Mouse (Mus musculus) midbrain, embryonic 10.5 days (tissue): ENCODE measurements around the gene Lrrc23. TPM values are rescaled to one million over a fixed set of nuclear protein-coding genes. Genes with fewer than 3 reads are reported as not detected.
A peak's percentile ranks its signal among the peaks of the same experiment; 100 is the strongest.

Experiments
- DNase-seq: peaks from one replicate; pipeline ENCODE4 v3.0.0-alpha.2; 2017; ENCODE audit warnings: low spot score
- H3K27ac ChIP-seq: fragments of 300-500 bp; sonication (generic); replicated peaks from 2 replicates; pipeline ENCODE4 v1.5.1; 2016; ENCODE audit warnings: mild to moderate bottlenecking
- H3K27me3 ChIP-seq: fragments of 300-500 bp; sonication (generic); 2 replicates; pipeline ENCODE4 v1.6.1; 2016; ENCODE audit warnings: low read depth, mild to moderate bottlenecking; ENCODE audit not compliant: poor library complexity, severe bottlenecking
- H3K36me3 ChIP-seq: fragments of 300-500 bp; sonication (generic); 2 replicates; pipeline ENCODE4 v1.6.1; 2016; ENCODE audit warnings: mild to moderate bottlenecking, moderate library complexity
- H3K4me1 ChIP-seq: fragments of 300-500 bp; sonication (generic); 2 replicates; pipeline ENCODE4 v1.6.1; 2016
- H3K4me3 ChIP-seq: fragments of 300-500 bp; sonication (generic); 2 replicates; pipeline ENCODE4 v1.5.1; 2016; ENCODE audit warnings: mild to moderate bottlenecking, moderate library complexity
- H3K9me3 ChIP-seq: fragments of 300-500 bp; sonication (generic); replicated peaks from 2 replicates; pipeline ENCODE4 v1.6.1; 2016; ENCODE audit warnings: mild to moderate bottlenecking
- whole genome bisulfite sequencing: fragments of 180-500 bp; shearing (Covaris S2); methylation state at CpG from one replicate; pipeline ENCODE4 v1.1.7; 2016; 5-methylcytosine and 5-hydroxymethylcytosine counted together
- polyA plus RNA-seq: library from polyadenylated mRNA; unstranded; fragments of >200 nt; fragmentation: Nextera tagmentation; extraction: Ambion mirVana; gene quantifications from 2 replicates; pipeline ENCODE4 v1.2.1, GENCODE M21; 2016

Lrrc23 gene
- 1.3 and 1.4 TPM in 2 replicates for polyA plus RNA-seq

DNA sequence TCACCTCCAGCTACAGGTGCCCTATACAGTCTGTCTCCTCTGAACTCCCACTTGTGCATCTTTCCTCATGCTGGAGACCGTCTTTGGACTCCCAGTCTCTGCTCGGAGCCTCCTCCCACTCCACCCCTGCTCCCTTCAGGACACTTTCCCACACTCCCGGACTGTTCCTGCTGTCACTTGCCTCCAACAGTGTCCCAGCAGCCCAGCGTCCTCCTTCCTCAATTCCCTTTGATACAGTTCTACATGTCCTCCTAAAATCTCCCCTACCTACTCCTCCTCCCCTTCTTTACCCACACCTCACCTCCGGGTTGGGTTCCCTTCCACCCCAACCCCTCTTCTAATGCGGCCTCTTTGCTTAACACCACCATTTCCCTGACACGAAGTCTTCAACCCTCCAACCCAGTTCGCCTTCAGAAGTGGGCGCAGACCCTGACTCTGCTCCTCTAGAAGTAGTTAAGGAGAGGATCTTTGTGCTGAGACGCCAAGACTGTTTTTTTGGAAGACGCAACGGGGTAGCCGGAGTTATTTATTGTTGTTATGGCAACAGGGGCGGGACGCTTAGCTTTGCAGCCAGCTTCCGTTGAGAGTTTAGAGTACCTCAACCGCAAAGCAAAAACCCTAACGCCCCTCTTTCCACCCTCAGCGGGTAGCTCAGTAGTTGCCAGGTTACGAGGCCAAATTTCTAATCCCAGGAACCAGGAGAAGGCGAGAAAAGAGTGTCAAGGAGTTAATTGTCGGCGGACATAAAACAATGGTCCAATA lies at the start of gene Lrrc23:
Lrrc23 (minus strand) TSS at position 506 of the 762 bp plus-strand sequence.
- H3K4me3 ChIP-seq, result peak within 1 kb of the TSS; percentile 52
- peaks cover 24% of the 10 kb centered on the region for H3K27me3 ChIP-seq
- H3K27ac ChIP-seq, result peak within 1 kb of the TSS; percentile 65
- WGBS, result 4% methylated on average over 23 of the region's 23 CpGs
- peak; percentile 73 for DNase-seq
- no peaks in the 10 kb centered on the region for H3K9me3 ChIP-seq
- H3K36me3 ChIP-seq, result no peaks in the 10 kb centered on the region
- peaks cover 30% of the 10 kb centered on the region for H3K4me1 ChIP-seq

GRCm38 (mm10) chr6:124828101-124828592 lies 48.6 kb upstream of the Lrrc23 start:
- peaks cover 65% of the 10 kb centered on the region for H3K36me3 ChIP-seq
- 27% methylated on average over 10 of the region's 10 CpGs for WGBS
- DNase-seq, result peak; percentile 44
- H3K4me3 ChIP-seq, result peak overlapping the region; percentile 90
- H3K9me3 ChIP-seq, result no peaks in the 10 kb centered on the region
- peaks cover 42% of the 10 kb centered on the region for H3K4me1 ChIP-seq
- H3K27me3 ChIP-seq, result no peaks in the 10 kb centered on the region
- peak overlapping the region; percentile 90 for H3K27ac ChIP-seq

DNA sequence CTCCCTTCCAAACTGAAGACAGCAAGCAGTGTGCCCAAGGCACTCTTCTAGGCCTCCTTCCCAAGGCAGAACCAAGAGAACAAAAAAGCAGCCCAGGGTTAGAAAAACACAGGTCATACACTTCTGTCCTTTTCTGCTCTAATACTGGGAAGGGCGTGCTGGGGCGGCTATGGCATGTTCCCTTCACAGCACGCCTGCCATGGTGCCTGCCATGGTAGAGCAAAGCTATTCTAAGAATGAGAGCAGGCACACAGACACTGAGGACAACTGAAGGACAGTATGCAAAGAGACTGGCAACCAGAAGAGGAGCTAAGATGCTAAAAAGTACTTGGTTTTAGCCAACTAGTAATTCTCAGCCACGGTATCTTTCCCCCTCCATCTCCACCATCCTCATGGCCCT lies 42.5 kb upstream of the Lrrc23 start:
- WGBS, result 96% methylated on average over 4 of the region's 4 CpGs
- Histone ChIP-seq H3K4me1 (no peaks in the 10 kb centered on the region; the same call in 1 of the 2 replicates), H3K9me3 (no peaks in the 10 kb centered on the region), H3K27ac (no peak overlapping the region), H3K36me3 (peaks cover 100% of the 10 kb centered on the region), H3K27me3 (no peaks in the 10 kb centered on the region), H3K4me3 (no peak overlapping the region)
- DNase-seq, result no peak

DNA sequence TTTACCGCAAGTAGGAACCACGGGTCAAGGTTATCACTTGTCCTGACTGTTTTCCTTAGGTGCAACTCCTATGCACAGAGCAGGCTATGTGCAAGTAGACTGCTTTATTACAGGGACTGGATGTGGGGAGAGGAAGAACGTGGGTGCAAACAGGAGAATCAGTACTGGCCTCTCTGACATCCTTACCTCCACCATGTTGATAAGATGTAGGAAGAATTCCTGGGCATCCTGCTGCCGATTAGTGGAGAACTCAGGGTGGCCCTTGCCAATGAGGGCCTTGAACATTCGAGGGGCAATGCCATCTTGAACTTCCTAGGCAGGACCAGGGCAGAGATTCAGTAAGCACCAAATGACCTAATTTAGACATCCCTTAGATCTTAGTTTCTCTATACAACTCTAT lies 41.4 kb upstream of the Lrrc23 start:
- H3K27ac ChIP-seq, result no peak overlapping the region
- no peak for DNase-seq
- 96% methylated on average over 5 of the region's 5 CpGs for WGBS
- H3K4me1 ChIP-seq, result no peaks in the 10 kb centered on the region
- no peaks in the 10 kb centered on the region for H3K9me3 ChIP-seq
- H3K36me3 ChIP-seq, result peaks cover 100% of the 10 kb centered on the region
- H3K27me3 ChIP-seq, result no peaks in the 10 kb centered on the region
- no peak overlapping the region for H3K4me3 ChIP-seq

DNA sequence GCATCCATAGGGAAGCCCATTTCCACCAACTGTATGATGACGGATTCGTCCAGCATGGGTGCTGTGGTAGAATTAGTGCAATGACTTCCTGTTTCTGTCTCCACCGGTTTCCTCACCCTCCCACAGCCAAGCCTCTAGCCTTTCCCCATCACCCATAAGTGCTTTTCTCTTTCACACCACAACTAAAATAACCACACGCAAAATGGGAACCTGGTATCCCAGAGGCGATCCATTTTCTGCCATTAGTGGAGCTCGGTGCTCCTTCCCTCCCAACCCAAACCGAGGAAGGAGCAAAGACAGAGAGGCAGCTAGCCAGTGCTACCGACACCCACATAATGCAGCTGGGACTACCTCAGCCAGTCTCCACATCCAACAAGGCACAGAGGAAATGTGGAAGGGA lies 38.4 kb upstream of the Lrrc23 start:
- Histone ChIP-seq H3K27ac (no peak overlapping the region), H3K27me3 (no peaks in the 10 kb centered on the region), H3K4me1 (peaks cover 23% of the 10 kb centered on the region), H3K4me3 (no peak overlapping the region), H3K36me3 (peaks cover 81% of the 10 kb centered on the region), H3K9me3 (no peaks in the 10 kb centered on the region)
- DNase-seq, result no peak
- 93% methylated on average over 8 of the region's 8 CpGs for WGBS

DNA sequence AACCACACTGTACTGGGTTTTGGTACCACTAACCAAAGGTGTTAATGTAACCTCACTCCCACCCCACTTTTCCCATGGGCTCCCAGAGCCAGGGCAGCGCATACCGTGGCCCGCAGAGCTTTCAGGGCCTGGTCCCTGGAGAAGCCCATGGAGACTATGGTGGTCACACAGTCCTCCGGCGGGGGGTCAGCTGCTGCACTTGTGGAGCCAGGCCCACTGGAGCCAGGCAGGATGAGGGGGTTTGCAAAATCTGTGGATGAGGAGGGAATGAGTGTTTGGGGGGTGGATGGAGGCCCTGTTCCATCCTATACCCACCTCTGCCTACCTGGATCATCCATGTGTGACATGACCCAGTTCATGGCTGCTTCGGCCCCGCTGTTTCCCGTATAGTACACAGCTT lies 38.0 kb upstream of the Lrrc23 start:
- WGBS, result 97% methylated on average over 8 of the region's 8 CpGs
- H3K36me3 ChIP-seq, result peaks cover 79% of the 10 kb centered on the region
- no peaks in the 10 kb centered on the region for H3K9me3 ChIP-seq
- no peaks in the 10 kb centered on the region for H3K27me3 ChIP-seq
- DNase-seq, result no peak
- no peak overlapping the region for H3K27ac ChIP-seq
- H3K4me3 ChIP-seq, result no peak overlapping the region
- H3K4me1 ChIP-seq, result peaks cover 27% of the 10 kb centered on the region

DNA sequence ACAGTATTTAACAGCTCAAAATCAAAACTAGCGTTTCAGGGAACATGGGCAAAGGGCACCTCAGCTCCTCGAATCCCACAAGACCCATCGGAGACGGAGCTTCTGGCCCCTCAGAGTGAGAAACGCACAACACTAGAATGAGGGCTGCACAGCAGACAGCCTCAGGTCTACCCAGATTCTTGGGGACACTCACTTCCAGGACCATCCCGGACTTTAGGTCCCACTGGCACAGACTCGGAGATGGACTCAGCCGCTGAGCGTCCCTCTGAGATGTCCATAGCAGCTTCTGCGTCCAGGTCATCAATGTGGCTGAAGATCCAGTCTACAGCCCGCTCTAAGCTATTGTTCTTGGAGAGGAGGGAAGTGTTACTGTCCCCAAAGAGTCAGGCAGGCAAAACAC lies 37.6 kb upstream of the Lrrc23 start:
- Histone ChIP-seq H3K36me3 (peaks cover 79% of the 10 kb centered on the region), H3K27ac (no peak overlapping the region), H3K4me1 (peaks cover 31% of the 10 kb centered on the region), H3K27me3 (no peaks in the 10 kb centered on the region), H3K9me3 (no peaks in the 10 kb centered on the region), H3K4me3 (no peak overlapping the region)
- 94% methylated on average over 11 of the region's 11 CpGs for WGBS
- no peak for DNase-seq

DNA sequence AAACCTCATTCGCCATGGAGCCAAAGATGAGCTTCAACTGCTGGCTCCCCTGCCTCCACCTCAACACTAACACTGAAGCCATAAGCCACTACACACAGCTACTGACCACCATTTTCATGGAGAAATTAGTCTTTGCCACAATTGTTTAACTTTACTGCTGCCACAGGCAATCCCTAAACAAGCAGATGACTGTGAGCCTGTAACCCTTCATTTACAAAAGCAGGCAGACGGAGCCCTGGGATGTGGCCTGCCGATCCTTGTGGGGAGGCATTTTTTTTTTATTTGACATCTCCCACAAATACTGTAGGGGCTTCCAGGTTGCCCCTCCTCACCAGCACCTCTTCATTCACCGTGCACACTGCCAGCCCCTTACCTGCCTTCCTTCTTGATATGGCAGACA lies 37.1 kb upstream of the Lrrc23 start:
- WGBS, result 94% methylated on average over 4 of the region's 4 CpGs
- Histone ChIP-seq H3K27ac (no peak overlapping the region), H3K4me3 (no peak overlapping the region), H3K9me3 (no peaks in the 10 kb centered on the region), H3K4me1 (peaks cover 36% of the 10 kb centered on the region), H3K27me3 (no peaks in the 10 kb centered on the region), H3K36me3 (peaks cover 79% of the 10 kb centered on the region)
- DNase-seq, result no peak

GRCm38 (mm10) chr6:124814858-124815774 lies 35.6 kb upstream of the Lrrc23 start:
- no peak for DNase-seq
- H3K36me3 ChIP-seq, result peaks cover 79% of the 10 kb centered on the region
- WGBS, result 80% methylated on average over 9 of the region's 9 CpGs

DNA sequence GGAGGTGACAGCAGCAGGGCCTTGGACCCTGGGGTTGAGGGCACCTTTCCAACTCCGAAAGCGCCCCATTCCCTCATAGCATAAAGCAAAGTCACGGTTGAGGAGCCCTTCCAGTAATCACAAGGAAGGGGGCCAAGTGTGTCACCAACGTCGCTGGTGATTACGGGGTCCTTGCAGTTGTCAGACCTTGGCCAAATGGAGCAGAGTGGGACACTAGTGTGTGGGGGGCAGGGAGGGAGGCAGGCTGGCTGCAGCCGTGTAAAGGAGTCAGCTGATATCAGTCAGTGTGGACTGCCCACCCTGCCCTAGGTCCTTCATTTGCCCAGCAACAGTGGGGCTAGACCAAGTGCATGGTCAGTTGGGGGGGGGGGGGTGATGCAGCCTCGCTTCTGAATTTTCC lies 34.9 kb upstream of the Lrrc23 start:
- H3K36me3 ChIP-seq, result peaks cover 77% of the 10 kb centered on the region
- WGBS, result 53% methylated on average over 8 of the region's 8 CpGs
- peak overlapping the region; percentile 95 for H3K27ac ChIP-seq

More at GRCm38 (mm10) chr6:124814858-124815774, 35.6 kb upstream of the Lrrc23 start:
- Histone ChIP-seq H3K4me3 (peak overlapping the region; percentile 75), H3K27me3 (no peaks in the 10 kb centered on the region), H3K4me1 (peaks cover 45% of the 10 kb centered on the region), H3K9me3 (no peaks in the 10 kb centered on the region), H3K27ac (peak overlapping the region; percentile 95)

DNA sequence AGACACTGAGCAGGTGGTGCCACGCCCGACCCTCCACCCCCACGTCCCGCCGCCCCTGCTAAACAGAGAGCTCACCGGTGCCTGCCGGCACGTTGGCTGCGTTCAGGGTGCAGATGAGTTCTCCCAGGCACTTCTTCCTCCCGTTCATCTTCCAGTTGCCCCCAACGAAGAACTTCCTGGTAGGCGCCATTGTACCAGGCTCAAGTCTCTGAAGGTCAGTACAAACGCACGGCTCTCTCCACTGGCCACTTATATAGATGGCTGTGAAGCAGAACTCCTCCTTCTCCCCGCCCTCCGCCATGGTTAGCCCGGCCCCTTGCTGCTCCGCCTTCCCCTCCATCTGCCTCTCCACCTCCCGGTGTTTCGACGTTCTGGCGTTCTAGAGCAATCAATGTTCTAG lies 34.4 kb upstream of the Lrrc23 start, which contains the start of gene Tpi1:
Tpi1 (minus strand) TSS at position 364 of the 400 bp plus-strand sequence.
- H3K36me3 ChIP-seq, result peaks cover 72% of the 10 kb centered on the region
- no peaks in the 10 kb centered on the region for H3K27me3 ChIP-seq
- H3K27ac ChIP-seq, result peak within 1 kb of the TSS; percentile 95
- 1% methylated on average over 22 of the region's 22 CpGs for WGBS
- H3K4me3 ChIP-seq, result peak within 1 kb of the TSS; percentile 75
- DNase-seq, result peak; percentile 88
- no peaks in the 10 kb centered on the region for H3K9me3 ChIP-seq
- H3K4me1 ChIP-seq, result peaks cover 57% of the 10 kb centered on the region

More for the DNA sequence above, 34.9 kb upstream of the Lrrc23 start:
- Histone ChIP-seq H3K27me3 (no peaks in the 10 kb centered on the region), H3K4me3 (peak overlapping the region; percentile 75), H3K9me3 (no peaks in the 10 kb centered on the region), H3K4me1 (peaks cover 51% of the 10 kb centered on the region)
- DNase-seq, result no peak

- Histone ChIP-seq H3K27me3 (no peaks in the 10 kb centered on the region), H3K4me3 (peak overlapping the region; percentile 75), H3K4me1 (peaks cover 61% of the 10 kb centered on the region), H3K27ac (peak overlapping the region; percentile 95), H3K36me3 (peaks cover 68% of the 10 kb centered on the region), H3K9me3 (no peaks in the 10 kb centered on the region)
- WGBS, result under 1% methylated on average over 18 of the region's 18 CpGs
- peak; percentile 71 for DNase-seq
Observed at GRCm38 (mm10) chr6:124813496-124813895, 34.0 kb upstream of the Lrrc23 start.
